Mouse (Mus musculus) C2C12 (cell line): ENCODE data around the gene Rnase1. TPM values are rescaled to one million over a fixed set of nuclear protein-coding genes. Genes with fewer than 3 reads are reported as not detected.

Experiments
- H3K27me3 ChIP-seq: one replicate; pipeline ENCODE4 v1.6.1; 2011; ENCODE audit not compliant: control insufficient read depth, insufficient read depth, insufficient read length
- H3K36me3 ChIP-seq: one replicate; pipeline ENCODE4 v1.6.1; 2011; ENCODE audit not compliant: control insufficient read depth, insufficient read depth
- H3K4me3 ChIP-seq: one replicate; pipeline ENCODE4 v1.5.1; 2011; ENCODE audit warnings: mild to moderate bottlenecking, control low read depth; ENCODE audit not compliant: poor library complexity, insufficient read depth, severe bottlenecking
- H3K79me2 ChIP-seq: one replicate; pipeline ENCODE4 v1.6.1; 2011; ENCODE audit not compliant: control insufficient read depth, insufficient read depth
- H3K79me3 ChIP-seq: one replicate; pipeline ENCODE4 v1.6.1; 2011; ENCODE audit warnings: low read depth, control low read depth
- H3ac ChIP-seq: one replicate; pipeline ENCODE3; 2011; ENCODE audit warnings: low read depth; ENCODE audit not compliant: control insufficient read depth, insufficient read length
- CEBPB ChIP-seq: IDR thresholded peaks from one replicate; pipeline ENCODE4 v1.6.1; 2011; ENCODE audit warnings: low read depth, mild to moderate bottlenecking, control low read depth, moderate library complexity
- CTCF ChIP-seq: IDR thresholded peaks from one replicate; pipeline ENCODE4 v1.5.1; 2011; ENCODE audit not compliant: control insufficient read depth, insufficient read depth, insufficient read length
- FOSL1 ChIP-seq: IDR thresholded peaks from one replicate; pipeline ENCODE4 v1.8.0; 2011; ENCODE audit warnings: mild to moderate bottlenecking, low read length; ENCODE audit not compliant: poor library complexity, insufficient read depth, severe bottlenecking
- MAX ChIP-seq: IDR thresholded peaks from one replicate; pipeline ENCODE4 v1.6.1; 2011; ENCODE audit warnings: mild to moderate bottlenecking, control low read depth
- MYOD1 ChIP-seq: IDR thresholded peaks from one replicate; pipeline ENCODE4 v1.6.1; 2011; ENCODE audit warnings: low read depth; ENCODE audit not compliant: control insufficient read depth, insufficient read length
- MYOG ChIP-seq: IDR thresholded peaks from one replicate; pipeline ENCODE4 v1.6.1; 2011; ENCODE audit not compliant: control insufficient read depth, insufficient read length; ENCODE audit errors: extremely low read depth
- USF1 ChIP-seq: IDR thresholded peaks from one replicate; pipeline ENCODE4 v1.6.1; 2011; ENCODE audit warnings: low read depth, mild to moderate bottlenecking, control low read depth, moderate library complexity
- polyA plus RNA-seq: library from polyadenylated mRNA; unstranded; fragments of >200 nt; fragmentation: generic; extraction: Trizol; gene quantifications from one replicate; pipeline ENCODE4 v1.2.1, GENCODE M21; 2012; ENCODE audit warnings: missing spikeins

Rnase1 gene
- polyA plus RNA-seq, 1 experiment = not detected

GRCm38 (mm10) chr14:51125684-51126083, 20.9 kb downstream of the Rnase1 start:
- H3K27me3 ChIP-seq = peaks cover 11% of the 10 kb centered on the region
- TF ChIP-seq MYOD1 (no peak), MAX (no peak), MYOG (no peak), USF1 (no peak), CTCF (no peak), CEBPB (no peak), FOSL1 (no peak)
- no peak overlapping the region for H3ac ChIP-seq
- H3K79me2 ChIP-seq = no peaks in the 10 kb centered on the region
- no peaks in the 10 kb centered on the region for H3K79me3 ChIP-seq
- H3K36me3 ChIP-seq = no peaks in the 10 kb centered on the region
- no peak overlapping the region for H3K4me3 ChIP-seq

- Histone ChIP-seq H3K4me3 (no peak within 1 kb of the TSS), H3K27me3 (no peaks in the 10 kb centered on the region), H3K36me3 (no peaks in the 10 kb centered on the region), H3K79me2 (no peaks in the 10 kb centered on the region), H3ac (no peak within 1 kb of the TSS), H3K79me3 (no peaks in the 10 kb centered on the region)
- TF ChIP-seq CEBPB = no peak
- no peak for TF ChIP-seq MAX
- TF ChIP-seq FOSL1 = no peak
- TF ChIP-seq MYOD1 = no peak
- TF ChIP-seq MYOG = no peak
- no peak for TF ChIP-seq USF1
- no peak for TF ChIP-seq CTCF
Measured at GRCm38 (mm10) chr14:51113916-51114560, 32.5 kb downstream of the Rnase1 start, which contains the start of gene Eddm3b. TSS of gene Eddm3b (plus strand) at chr14:51114426.

- H3K4me3 ChIP-seq = no peak overlapping the region
- no peaks in the 10 kb centered on the region for H3K36me3 ChIP-seq
- H3ac ChIP-seq = no peak overlapping the region
- H3K79me3 ChIP-seq = no peaks in the 10 kb centered on the region
- no peaks in the 10 kb centered on the region for H3K27me3 ChIP-seq
- no peaks in the 10 kb centered on the region for H3K79me2 ChIP-seq
- TF ChIP-seq CTCF (no peak), FOSL1 (no peak), USF1 (no peak), CEBPB (no peak), MYOD1 (no peak), MAX (no peak), MYOG (no peak)
Measured at GRCm38 (mm10) chr14:51113476-51113875, 33.1 kb downstream of the Rnase1 start.

GRCm38 (mm10) chr14:51111966-51112365, 34.6 kb downstream of the Rnase1 start:
- TF ChIP-seq MYOG = no peak
- TF ChIP-seq MYOD1 = no peak
- no peak for TF ChIP-seq MAX
- TF ChIP-seq FOSL1 = no peak
- TF ChIP-seq CEBPB = no peak
- TF ChIP-seq USF1 = no peak
- no peak for TF ChIP-seq CTCF
- no peaks in the 10 kb centered on the region for H3K27me3 ChIP-seq
- no peaks in the 10 kb centered on the region for H3K79me3 ChIP-seq
- no peak overlapping the region for H3ac ChIP-seq
- H3K79me2 ChIP-seq = no peaks in the 10 kb centered on the region
- no peaks in the 10 kb centered on the region for H3K36me3 ChIP-seq
- H3K4me3 ChIP-seq = no peak overlapping the region

GRCm38 (mm10) chr14:51106449-51106967, 40.1 kb downstream of the Rnase1 start:
- TF ChIP-seq CTCF (no peak), MYOG (no peak), MAX (no peak), CEBPB (no peak), MYOD1 (no peak), FOSL1 (no peak)
- Histone ChIP-seq H3K27me3 (no peaks in the 10 kb centered on the region), H3K4me3 (no peak overlapping the region), H3K36me3 (no peaks in the 10 kb centered on the region), H3K79me3 (no peaks in the 10 kb centered on the region), H3ac (no peak overlapping the region), H3K79me2 (no peaks in the 10 kb centered on the region)

GRCm38 (mm10) chr14:51104366-51104765, 42.2 kb downstream of the Rnase1 start:
- no peak overlapping the region for H3K4me3 ChIP-seq
- H3K79me2 ChIP-seq = no peaks in the 10 kb centered on the region
- TF ChIP-seq MYOD1 = no peak
- no peak for TF ChIP-seq MYOG
- TF ChIP-seq FOSL1 = no peak
- no peak for TF ChIP-seq USF1
- TF ChIP-seq CEBPB = no peak
- no peak for TF ChIP-seq MAX
- TF ChIP-seq CTCF = no peak
- no peaks in the 10 kb centered on the region for H3K79me3 ChIP-seq
- no peaks in the 10 kb centered on the region for H3K27me3 ChIP-seq
- H3ac ChIP-seq = no peak overlapping the region
- no peaks in the 10 kb centered on the region for H3K36me3 ChIP-seq
